Mouse (Mus musculus) C2C12 (cell line): ENCODE data around the gene Zfp618.

Experiments
- CEBPB ChIP-seq: IDR thresholded peaks from one replicate; pipeline ENCODE4 v1.6.1; 2011; ENCODE audit warnings: low read depth, mild to moderate bottlenecking, control low read depth, moderate library complexity
- CTCF ChIP-seq: IDR thresholded peaks from one replicate; pipeline ENCODE4 v1.5.1; 2011; ENCODE audit not compliant: control insufficient read depth, insufficient read depth, insufficient read length
- FOSL1 ChIP-seq: IDR thresholded peaks from one replicate; pipeline ENCODE4 v1.8.0; 2011; ENCODE audit warnings: mild to moderate bottlenecking, low read length; ENCODE audit not compliant: poor library complexity, insufficient read depth, severe bottlenecking
- MAX ChIP-seq: IDR thresholded peaks from one replicate; pipeline ENCODE4 v1.6.1; 2011; ENCODE audit warnings: mild to moderate bottlenecking, control low read depth
- MYOD1 ChIP-seq: IDR thresholded peaks from one replicate; pipeline ENCODE4 v1.6.1; 2011; ENCODE audit warnings: low read depth; ENCODE audit not compliant: control insufficient read depth, insufficient read length
- MYOG ChIP-seq: IDR thresholded peaks from one replicate; pipeline ENCODE4 v1.6.1; 2011; ENCODE audit not compliant: control insufficient read depth, insufficient read length; ENCODE audit errors: extremely low read depth
- USF1 ChIP-seq: IDR thresholded peaks from one replicate; pipeline ENCODE4 v1.6.1; 2011; ENCODE audit warnings: low read depth, mild to moderate bottlenecking, control low read depth, moderate library complexity

DNA sequence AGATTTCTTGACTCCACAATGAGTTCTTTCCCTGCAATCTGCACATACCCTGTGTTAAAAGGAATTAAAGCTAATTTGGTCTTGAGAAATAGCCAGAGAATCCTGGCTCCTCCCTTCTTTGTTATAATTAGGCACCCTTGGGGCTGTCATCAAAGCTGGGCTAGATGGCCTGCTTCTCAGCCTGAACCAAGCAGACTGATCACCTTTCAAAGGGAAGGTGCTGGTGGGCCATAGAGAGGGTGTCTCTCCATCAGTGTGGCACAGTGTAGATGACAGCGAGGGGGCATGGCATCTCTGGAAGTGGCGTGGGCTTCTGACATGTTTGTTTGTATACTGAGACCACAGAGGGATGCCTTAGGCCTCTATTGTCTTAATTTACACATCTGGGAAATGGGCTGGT lies 9.5 kb downstream of the Zfp618 start:
- TF ChIP-seq CTCF, result no peak
- TF ChIP-seq FOSL1, result no peak
- no peak for TF ChIP-seq MAX
- no peak for TF ChIP-seq MYOD1
- no peak for TF ChIP-seq MYOG
- TF ChIP-seq USF1, result no peak
- TF ChIP-seq CEBPB, result no peak
